Mouse (Mus musculus): ENCODE results near the gene Zmym6. TPM values are rescaled to one million over a fixed set of nuclear protein-coding genes. Genes with fewer than 3 reads are reported as not detected.

Gene Zmym6
- polyA plus RNA-seq, 1 experiment from 2014 or later = 18.7 TPM

GRCm38 (mm10) chr4:127155757-127156156, 78.6 kb downstream of the Zmym6 start:
- Histone ChIP-seq H3K36me3 (ENCODE audit: insufficient read depth) (no peaks in the 10 kb centered on the region), H3K9me3 (ENCODE audit: low read depth, low read length) (no peaks in the 10 kb centered on the region), H3K4me3 (ENCODE audit: low read depth, low read length) (no peak overlapping the region), H3K9ac (no peak overlapping the region), H3K4me2 (no peak overlapping the region), H3K27ac (ENCODE audit: low read depth) (no peak overlapping the region), H3K27me3 (ENCODE audit: insufficient read depth, low read length) (no peaks in the 10 kb centered on the region), H3K4me1 (ENCODE audit: insufficient read depth) (no peaks in the 10 kb centered on the region)
- 60% methylated on average over 5 of the region's 5 CpGs for WGBS
- DNase-seq (peak; percentile 5), ATAC-seq (ENCODE audit: insufficient read depth) (no peak)
- no peak; the same call in 1 of the 2 replicates for TF ChIP-seq CTCF (IDR thresholded peaks at IDR 0.05; ENCODE audit: low read depth)

- no peak for TF ChIP-seq CTCF (IDR thresholded peaks at IDR 0.05; ENCODE audit: low read depth)
Observed at GRCm38 (mm10) chr4:127157746-127158145, 80.6 kb downstream of the Zmym6 start.

GRCm38 (mm10) chr4:127163926-127164325, 86.7 kb downstream of the Zmym6 start:
- H3K27ac ChIP-seq (ENCODE audit: low read depth) = no peak overlapping the region

More at GRCm38 (mm10) chr4:127157746-127158145, 80.6 kb downstream of the Zmym6 start:
- Histone ChIP-seq H3K27me3 (ENCODE audit: insufficient read depth, low read length) (no peaks in the 10 kb centered on the region), H3K4me3 (ENCODE audit: low read depth, low read length) (no peak overlapping the region), H3K27ac (ENCODE audit: low read depth) (no peak overlapping the region), H3K36me3 (ENCODE audit: insufficient read depth) (no peaks in the 10 kb centered on the region), H3K4me1 (ENCODE audit: insufficient read depth) (no peaks in the 10 kb centered on the region), H3K9ac (no peak overlapping the region), H3K9me3 (ENCODE audit: low read depth, low read length) (no peaks in the 10 kb centered on the region), H3K4me2 (no peak overlapping the region)
- 79% methylated on average over 4 of the region's 4 CpGs for WGBS
- DNase-seq (no peak), ATAC-seq (ENCODE audit: insufficient read depth) (no peak)

GRCm38 (mm10) chr4:127167096-127167495, 89.9 kb downstream of the Zmym6 start:
- TF ChIP-seq CTCF (IDR thresholded peaks at IDR 0.05; ENCODE audit: low read depth) = no peak
- WGBS = 72% methylated on average over 5 of the region's 5 CpGs
- H3K27ac ChIP-seq (ENCODE audit: low read depth) = no peak overlapping the region
- no peaks in the 10 kb centered on the region for H3K36me3 ChIP-seq (ENCODE audit: insufficient read depth)
- no peak overlapping the region for H3K4me3 ChIP-seq (ENCODE audit: low read depth, low read length)
- DNase-seq (no peak), ATAC-seq (ENCODE audit: insufficient read depth) (no peak)
- H3K9ac ChIP-seq = no peak overlapping the region
- H3K4me2 ChIP-seq = no peak overlapping the region
- peaks cover 40% of the 10 kb centered on the region for H3K27me3 ChIP-seq (ENCODE audit: insufficient read depth, low read length)
- H3K4me1 ChIP-seq (ENCODE audit: insufficient read depth) = 0 out of 2 replicates have a peak, but pooled peaks cover 5% of the 10 kb centered on the region
- H3K9me3 ChIP-seq (ENCODE audit: low read depth, low read length) = no peaks in the 10 kb centered on the region

More at GRCm38 (mm10) chr4:127163926-127164325, 86.7 kb downstream of the Zmym6 start:
- H3K4me1 ChIP-seq (ENCODE audit: insufficient read depth) = no peaks in the 10 kb centered on the region
- no peak for DNase-seq
- no peak overlapping the region for H3K4me2 ChIP-seq
- H3K36me3 ChIP-seq (ENCODE audit: insufficient read depth) = no peaks in the 10 kb centered on the region
- H3K9me3 ChIP-seq (ENCODE audit: low read depth, low read length) = no peaks in the 10 kb centered on the region
- WGBS = 60% methylated on average over 8 of the region's 8 CpGs
- H3K9ac ChIP-seq = no peak overlapping the region
- H3K4me3 ChIP-seq (ENCODE audit: low read depth, low read length) = no peak overlapping the region
- ATAC-seq (ENCODE audit: insufficient read depth) = no peak
- TF ChIP-seq CTCF (IDR thresholded peaks at IDR 0.05; ENCODE audit: low read depth) = no peak
- H3K27me3 ChIP-seq (ENCODE audit: insufficient read depth, low read length) = peaks cover 17% of the 10 kb centered on the region

GRCm38 (mm10) chr4:127167731-127168130, 90.5 kb downstream of the Zmym6 start:
- H3K27ac ChIP-seq (ENCODE audit: low read depth) = no peak overlapping the region
- WGBS = 15% methylated on average over 8 of the region's 8 CpGs
- H3K4me1 ChIP-seq (ENCODE audit: insufficient read depth) = 0 out of 2 replicates have a peak, but pooled peaks cover 5% of the 10 kb centered on the region
- peak overlapping the region; percentile 66 for H3K4me3 ChIP-seq (ENCODE audit: low read depth, low read length)
- no peaks in the 10 kb centered on the region for H3K9me3 ChIP-seq (ENCODE audit: low read depth, low read length)
- H3K36me3 ChIP-seq (ENCODE audit: insufficient read depth) = no peaks in the 10 kb centered on the region
- TF ChIP-seq CTCF (IDR thresholded peaks at IDR 0.05; ENCODE audit: low read depth) = no peak
- DNase-seq (no peak), ATAC-seq (ENCODE audit: insufficient read depth) (no peak)
- H3K4me2 ChIP-seq = peak overlapping the region; percentile 99
- peaks cover 40% of the 10 kb centered on the region for H3K27me3 ChIP-seq (ENCODE audit: insufficient read depth, low read length)
- H3K9ac ChIP-seq = no peak overlapping the region

GRCm38 (mm10) chr4:127168211-127168913, 91.2 kb downstream of the Zmym6 start:
- no peak overlapping the region for H3K27ac ChIP-seq (ENCODE audit: low read depth)
- H3K4me3 ChIP-seq (ENCODE audit: low read depth, low read length) = peak overlapping the region; percentile 66
- peaks cover 40% of the 10 kb centered on the region for H3K27me3 ChIP-seq (ENCODE audit: insufficient read depth, low read length)
- no peaks in the 10 kb centered on the region for H3K36me3 ChIP-seq (ENCODE audit: insufficient read depth)
- ATAC-seq (ENCODE audit: insufficient read depth) = peak; percentile 79
- peak overlapping the region; percentile 48 for H3K9ac ChIP-seq
- no peaks in the 10 kb centered on the region for H3K9me3 ChIP-seq (ENCODE audit: low read depth, low read length)
- H3K4me1 ChIP-seq (ENCODE audit: insufficient read depth) = 0 out of 2 replicates have a peak, but pooled peaks cover 5% of the 10 kb centered on the region
- peak overlapping the region; percentile 99 for H3K4me2 ChIP-seq
- TF ChIP-seq CTCF (IDR thresholded peaks at IDR 0.05; ENCODE audit: low read depth) = no peak
- WGBS = 1% methylated on average over 39 of the region's 39 CpGs
- peak; percentile 64 for DNase-seq

- Histone ChIP-seq H3K9ac (peak within 1 kb of the TSS; percentile 48), H3K36me3 (ENCODE audit: insufficient read depth) (no peaks in the 10 kb centered on the region), H3K4me3 (ENCODE audit: low read depth, low read length) (peak within 1 kb of the TSS; percentile 66), H3K4me1 (ENCODE audit: insufficient read depth) (0 out of 2 replicates have a peak, but pooled peaks cover 5% of the 10 kb centered on the region), H3K27me3 (ENCODE audit: insufficient read depth, low read length) (peaks cover 40% of the 10 kb centered on the region), H3K9me3 (ENCODE audit: low read depth, low read length) (no peaks in the 10 kb centered on the region), H3K4me2 (peak within 1 kb of the TSS; percentile 99), H3K27ac (ENCODE audit: low read depth) (no peak within 1 kb of the TSS)
- ATAC-seq (ENCODE audit: insufficient read depth) (peak; percentile 66), DNase-seq (peak; percentile 65)
- no peak for TF ChIP-seq CTCF (IDR thresholded peaks at IDR 0.05; ENCODE audit: low read depth)
- under 1% methylated on average over 54 of the region's 67 CpGs for WGBS
Observed at GRCm38 (mm10) chr4:127168914-127169345, 91.7 kb downstream of the Zmym6 start, which contains the start of gene Dlgap3. Gene Dlgap3, plus strand, starts transcription at chr4:127169204.

All from lung, embryonic 14.5 days (tissue).